Mouse (Mus musculus): Measurements from ENCODE around the gene Aco2.

The Aco2 gene

GRCm38 (mm10) chr15:81950716-81951115 lies 78.6 kb downstream of the Aco2 start:
- no peak for DNase-seq (ENCODE audit: low spot score)

DNA sequence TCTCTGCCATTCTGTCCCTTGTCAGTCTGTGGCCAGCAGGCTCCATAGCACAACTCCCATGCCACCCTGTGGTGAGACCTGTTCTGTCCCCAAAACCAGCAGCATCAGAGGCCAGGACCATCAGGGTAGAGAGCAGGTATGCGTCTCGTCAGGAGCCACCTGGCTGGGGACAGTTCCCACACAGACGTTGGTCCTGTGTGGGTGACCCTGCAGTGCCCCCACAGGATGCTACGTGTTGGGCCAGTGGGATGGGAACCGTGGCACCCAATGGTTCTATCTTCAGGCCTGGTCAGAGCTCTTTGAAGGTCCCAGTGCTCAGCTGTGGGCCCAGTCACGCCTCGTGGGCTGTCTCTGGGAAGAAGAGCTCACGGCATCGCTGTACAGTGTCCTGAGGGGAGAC lies 79.0 kb downstream of the Aco2 start:
- no peak for DNase-seq (ENCODE audit: low spot score)

GRCm38 (mm10) chr15:81952310-81952709 lies 80.2 kb downstream of the Aco2 start:
- DNase-seq (ENCODE audit: low spot score) = no peak

DNA sequence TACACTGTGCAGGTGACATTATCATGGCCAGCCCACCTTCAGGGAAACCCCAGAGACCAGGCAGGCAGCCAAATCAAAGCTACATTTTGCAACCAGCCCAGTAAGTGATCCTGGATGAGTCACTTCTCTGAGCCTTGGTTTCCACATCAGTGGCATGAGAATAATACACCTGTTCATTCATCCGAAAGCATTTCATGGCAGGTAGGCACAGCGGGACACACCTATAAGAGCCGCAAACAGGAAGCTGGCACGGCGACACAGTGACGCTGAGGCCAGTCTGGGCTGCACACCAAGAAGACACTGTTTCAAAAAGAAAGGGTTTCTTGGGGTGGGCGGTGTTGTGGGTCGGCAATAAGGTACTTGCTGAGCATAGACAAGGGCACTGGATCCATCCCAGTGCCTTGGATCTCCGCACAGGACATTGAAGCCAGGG lies 82.1 kb downstream of the Aco2 start:
- DNase-seq (ENCODE audit: low spot score) = no peak

DNA sequence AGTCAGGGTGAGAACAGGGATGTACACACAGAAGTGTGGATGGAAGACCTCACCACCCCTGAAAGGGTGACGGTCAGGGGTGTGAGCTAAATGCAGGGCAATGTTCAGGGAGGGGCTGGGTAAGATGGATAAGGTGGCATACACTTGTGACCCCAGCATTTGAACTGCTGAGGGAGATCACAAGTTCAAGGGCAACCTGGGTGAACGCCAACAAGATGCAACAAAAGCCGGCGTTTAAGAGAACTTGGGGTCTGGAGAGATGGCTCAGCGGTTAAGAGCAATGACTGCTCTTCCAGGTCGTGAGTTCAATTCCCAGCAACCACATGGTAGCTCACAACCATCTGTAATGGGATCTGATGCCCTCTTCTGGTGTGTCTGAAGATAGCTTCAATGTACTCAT lies 82.6 kb downstream of the Aco2 start:
- DNase-seq (ENCODE audit: low spot score) = no peak

GRCm38 (mm10) chr15:81955414-81955813 lies 83.3 kb downstream of the Aco2 start:
- DNase-seq (ENCODE audit: low spot score) = no peak

- DNase-seq (ENCODE audit: low spot score) = peak; percentile 35
Measured at GRCm38 (mm10) chr15:81956457-81956856, 84.3 kb downstream of the Aco2 start.

GRCm38 (mm10) chr15:81957598-81957997 lies 85.5 kb downstream of the Aco2 start:
- DNase-seq (ENCODE audit: low spot score) = no peak

DNA sequence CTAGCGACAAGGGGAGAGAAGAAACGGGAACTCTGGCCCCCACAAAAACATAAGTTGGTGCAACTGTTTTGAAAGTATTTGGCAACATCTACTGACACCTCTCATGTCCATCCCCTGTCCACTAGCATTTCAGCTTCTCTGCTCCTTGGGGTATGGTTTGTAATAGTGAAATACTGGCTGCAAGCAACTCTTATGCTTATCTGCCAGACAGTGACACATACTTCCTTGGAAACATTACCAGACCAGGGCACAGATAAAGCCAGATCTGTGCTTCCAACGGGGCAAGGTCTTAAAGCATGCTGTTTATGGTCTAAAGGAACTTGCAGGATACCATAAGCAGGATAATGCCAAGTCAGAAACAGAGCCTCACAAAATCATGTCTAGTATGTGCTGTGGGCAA lies 86.8 kb downstream of the Aco2 start:
- no peak for DNase-seq (ENCODE audit: low spot score)

- DNase-seq (ENCODE audit: low spot score) = peak; percentile 99
Measured at GRCm38 (mm10) chr15:81960171-81961077, 88.3 kb downstream of the Aco2 start, which contains the start of gene Pmm1. Pmm1 (minus strand) TSS chr15:81960930.

- no peak for DNase-seq (ENCODE audit: low spot score)
Measured at GRCm38 (mm10) chr15:81961078-81961451, 89.0 kb downstream of the Aco2 start.

GRCm38 (mm10) chr15:81964262-81964661 lies 92.2 kb downstream of the Aco2 start:
- DNase-seq (ENCODE audit: low spot score) = no peak
